Mouse (Mus musculus) embryonic facial prominence, embryonic 11.5 days (tissue): ENCODE measurements around the gene Slc28a3. TPM values are rescaled to one million over a fixed set of nuclear protein-coding genes. Genes with fewer than 3 reads are reported as not detected.

ENCODE experiments used
- ATAC-seq: fragments of 200-750 bp; cut with Nextera tagmentation; replicated peaks from 2 replicates; pipeline ENCODE4 v1.8.0; 2017; ENCODE audit warnings: low read depth; ENCODE audit not compliant: insufficient number of reproducible peaks, low FRiP score, low TSS enrichment
- DNase-seq: peaks from one replicate; pipeline ENCODE4 v3.0.0-alpha.2; 2015; ENCODE audit warnings: low spot score
- H3K27ac ChIP-seq: fragments of 300-500 bp; sonication (generic); replicated peaks from 2 replicates; pipeline ENCODE4 v1.5.1; 2014; ENCODE audit warnings: mild to moderate bottlenecking, low read depth, low read length, control low read depth
- H3K27me3 ChIP-seq: fragments of 300-500 bp; sonication (generic); 2 replicates; pipeline ENCODE4 v1.6.1; 2014; ENCODE audit warnings: mild to moderate bottlenecking, low read length, moderate library complexity, mixed read lengths; ENCODE audit not compliant: control insufficient read depth, insufficient read depth
- H3K36me3 ChIP-seq: fragments of 300-500 bp; sonication (generic); replicated peaks from 2 replicates; pipeline ENCODE4 v1.6.1; 2014; ENCODE audit warnings: low read depth, mild to moderate bottlenecking, low read length, moderate library complexity, mixed read lengths; ENCODE audit not compliant: control insufficient read depth, insufficient read depth
- H3K4me1 ChIP-seq: fragments of 300-500 bp; sonication (generic); 2 replicates; pipeline ENCODE4 v1.6.1; 2014; ENCODE audit warnings: low read length, mixed read lengths; ENCODE audit not compliant: control insufficient read depth, insufficient read depth
- H3K4me2 ChIP-seq: fragments of 300-500 bp; sonication (generic); 2 replicates; pipeline ENCODE4 v1.6.1; 2014; ENCODE audit warnings: low read depth, mild to moderate bottlenecking, control low read depth, low read length, moderate library complexity
- H3K4me3 ChIP-seq: fragments of 300-500 bp; sonication (generic); 2 replicates; pipeline ENCODE4 v1.5.1; 2014; ENCODE audit warnings: low read depth, low read length, control low read depth
- H3K9ac ChIP-seq: fragments of 300-500 bp; sonication (generic); replicated peaks from 2 replicates; pipeline ENCODE4 v1.6.1; 2014; ENCODE audit warnings: mild to moderate bottlenecking, control low read depth, low read length
- H3K9me3 ChIP-seq: fragments of 300-500 bp; sonication (generic); replicated peaks from 2 replicates; pipeline ENCODE4 v1.6.1; 2016; ENCODE audit warnings: mild to moderate bottlenecking, low read length, inconsistent platforms, mixed read lengths; ENCODE audit not compliant: control insufficient read depth
- WGBS: fragments of 180-500 bp; shearing (Covaris S2); extraction: QIAGEN DNeasy Blood & Tissue Kit; methylation state at CpG from one replicate; pipeline ENCODE4 v1.1.7; 2014; 5-methylcytosine and 5-hydroxymethylcytosine counted together
- polyA plus RNA-seq: library from polyadenylated mRNA; unstranded; fragments of >200 nt; fragmentation: Nextera tagmentation; extraction: Ambion mirVana; gene quantifications from 2 replicates; pipeline ENCODE4 v1.2.1, GENCODE M21; 2014

Gene Slc28a3
- polyA plus RNA-seq, 1 experiment from 2014 or later: not detected

GRCm38 (mm10) chr13:58541620-58542019, 69.1 kb downstream of the Slc28a3 start:
- WGBS: 81% methylated on average over 4 of the region's 4 CpGs

GRCm38 (mm10) chr13:58538966-58539365, 71.7 kb downstream of the Slc28a3 start:
- DNase-seq: no peak
- H3K4me3 ChIP-seq: no peak overlapping the region
- H3K27me3 ChIP-seq: no peaks in the 10 kb centered on the region
- 71% methylated on average over 7 of the region's 7 CpGs for WGBS
- no peaks in the 10 kb centered on the region for H3K4me1 ChIP-seq
- H3K36me3 ChIP-seq: no peaks in the 10 kb centered on the region
- no peak for ATAC-seq
- no peak overlapping the region for H3K27ac ChIP-seq
- H3K9ac ChIP-seq: no peak overlapping the region
- no peaks in the 10 kb centered on the region for H3K9me3 ChIP-seq
- H3K4me2 ChIP-seq: no peak overlapping the region

More at GRCm38 (mm10) chr13:58541620-58542019, 69.1 kb downstream of the Slc28a3 start:
- Histone ChIP-seq H3K27me3 (no peaks in the 10 kb centered on the region), H3K4me1 (no peaks in the 10 kb centered on the region), H3K9me3 (no peaks in the 10 kb centered on the region), H3K36me3 (no peaks in the 10 kb centered on the region), H3K27ac (no peak overlapping the region), H3K4me3 (no peak overlapping the region), H3K4me2 (no peak overlapping the region), H3K9ac (no peak overlapping the region)
- no peak for DNase-seq
- no peak for ATAC-seq

GRCm38 (mm10) chr13:58538366-58538765, 72.3 kb downstream of the Slc28a3 start:
- Histone ChIP-seq H3K27me3 (no peaks in the 10 kb centered on the region), H3K4me2 (no peak overlapping the region), H3K4me1 (no peaks in the 10 kb centered on the region), H3K36me3 (no peaks in the 10 kb centered on the region), H3K9ac (no peak overlapping the region), H3K27ac (no peak overlapping the region), H3K9me3 (no peaks in the 10 kb centered on the region), H3K4me3 (no peak overlapping the region)
- peak; percentile 66 for DNase-seq
- ATAC-seq: no peak
- 45% methylated on average over 4 of the region's 4 CpGs for WGBS

- 74% methylated on average over 6 of the region's 6 CpGs for WGBS
- no peak overlapping the region for H3K4me3 ChIP-seq
- no peak overlapping the region for H3K27ac ChIP-seq
- no peaks in the 10 kb centered on the region for H3K36me3 ChIP-seq
- H3K9me3 ChIP-seq: no peaks in the 10 kb centered on the region
- H3K9ac ChIP-seq: no peak overlapping the region
- ATAC-seq (no peak), DNase-seq (no peak)
- H3K4me2 ChIP-seq: no peak overlapping the region
- H3K4me1 ChIP-seq: no peaks in the 10 kb centered on the region
- H3K27me3 ChIP-seq: no peaks in the 10 kb centered on the region
Measured at GRCm38 (mm10) chr13:58537916-58538233, 72.8 kb downstream of the Slc28a3 start.

GRCm38 (mm10) chr13:58537232-58537915, 73.3 kb downstream of the Slc28a3 start:
- WGBS: 89% methylated on average over 6 of the region's 6 CpGs
- Histone ChIP-seq H3K36me3 (no peaks in the 10 kb centered on the region), H3K4me2 (no peak overlapping the region), H3K4me3 (no peak overlapping the region), H3K9ac (no peak overlapping the region), H3K9me3 (no peaks in the 10 kb centered on the region), H3K27me3 (no peaks in the 10 kb centered on the region), H3K4me1 (no peaks in the 10 kb centered on the region), H3K27ac (no peak overlapping the region)
- DNase-seq: no peak
- no peak for ATAC-seq

- Histone ChIP-seq H3K36me3 (no peaks in the 10 kb centered on the region), H3K27ac (no peak overlapping the region), H3K27me3 (no peaks in the 10 kb centered on the region), H3K9me3 (no peaks in the 10 kb centered on the region), H3K4me2 (no peak overlapping the region), H3K4me3 (no peak overlapping the region), H3K4me1 (no peaks in the 10 kb centered on the region), H3K9ac (no peak overlapping the region)
- ATAC-seq (no peak), DNase-seq (no peak)
- 64% methylated on average over 2 of the region's 2 CpGs for WGBS
Measured at GRCm38 (mm10) chr13:58536466-58537231, 74.0 kb downstream of the Slc28a3 start.

GRCm38 (mm10) chr13:58535321-58535720, 75.4 kb downstream of the Slc28a3 start:
- Histone ChIP-seq H3K9me3 (no peaks in the 10 kb centered on the region), H3K9ac (no peak overlapping the region), H3K4me1 (no peaks in the 10 kb centered on the region), H3K4me3 (no peak overlapping the region), H3K4me2 (no peak overlapping the region), H3K27me3 (no peaks in the 10 kb centered on the region), H3K27ac (no peak overlapping the region), H3K36me3 (no peaks in the 10 kb centered on the region)
- WGBS: 81% methylated on average over 2 of the region's 2 CpGs
- DNase-seq: no peak
- no peak for ATAC-seq

- no peak for ATAC-seq
- Histone ChIP-seq H3K36me3 (no peaks in the 10 kb centered on the region), H3K27ac (no peak overlapping the region), H3K9me3 (no peaks in the 10 kb centered on the region), H3K4me2 (no peak overlapping the region), H3K9ac (no peak overlapping the region), H3K4me3 (no peak overlapping the region), H3K27me3 (no peaks in the 10 kb centered on the region), H3K4me1 (no peaks in the 10 kb centered on the region)
- WGBS: 76% methylated on average over 3 of the region's 3 CpGs
- DNase-seq: no peak
Measured at GRCm38 (mm10) chr13:58534861-58535260, 75.8 kb downstream of the Slc28a3 start.
